Mouse (Mus musculus) fat pad, adult 2 months (tissue): ENCODE results near the gene Tspan2.

Experiments
- DNase-seq: peaks from one replicate; pipeline ENCODE4 v3.0.0-alpha.2; 2011; ENCODE audit warnings: low read depth, low spot score; ENCODE audit errors: extremely low read depth

Tspan2 gene

DNA sequence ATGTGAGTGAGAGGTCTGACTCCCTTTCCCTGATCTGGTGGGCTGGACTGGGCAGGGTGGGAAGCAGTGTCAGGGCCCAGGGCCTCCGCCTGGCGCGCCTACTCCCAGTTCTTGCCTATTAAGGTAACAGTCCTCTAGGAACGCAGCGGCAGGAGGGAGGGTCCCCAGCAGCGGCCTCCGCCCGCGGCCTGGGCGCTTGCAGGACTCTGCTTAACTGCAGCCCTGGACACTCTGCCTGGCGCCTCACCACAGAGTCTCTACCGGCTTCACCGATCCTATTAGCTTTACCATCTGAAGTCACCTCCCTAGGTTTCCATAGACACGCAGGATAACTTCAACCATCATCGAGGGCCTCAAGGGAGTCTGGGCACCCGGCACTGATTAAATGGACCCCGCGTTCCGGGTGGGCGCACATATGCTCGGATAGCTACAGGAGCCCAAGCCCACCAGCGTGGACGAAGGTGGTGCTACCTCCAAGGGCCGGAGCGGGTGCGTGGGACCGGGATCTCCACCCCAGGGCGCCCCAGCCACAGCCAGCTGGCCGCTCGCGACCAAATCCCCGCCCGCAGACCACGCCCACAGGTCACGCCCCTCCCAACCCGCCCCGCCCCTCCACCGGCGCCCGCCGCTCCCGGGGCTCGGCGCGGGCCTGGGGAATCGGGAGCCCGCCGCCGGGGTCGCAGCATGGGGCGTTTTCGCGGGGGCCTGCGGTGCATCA lies at the start of gene Tspan2:
Gene Tspan2 (plus strand): TSS at position 217 of the 718 bp plus-strand sequence.
- no peak for DNase-seq

DNA sequence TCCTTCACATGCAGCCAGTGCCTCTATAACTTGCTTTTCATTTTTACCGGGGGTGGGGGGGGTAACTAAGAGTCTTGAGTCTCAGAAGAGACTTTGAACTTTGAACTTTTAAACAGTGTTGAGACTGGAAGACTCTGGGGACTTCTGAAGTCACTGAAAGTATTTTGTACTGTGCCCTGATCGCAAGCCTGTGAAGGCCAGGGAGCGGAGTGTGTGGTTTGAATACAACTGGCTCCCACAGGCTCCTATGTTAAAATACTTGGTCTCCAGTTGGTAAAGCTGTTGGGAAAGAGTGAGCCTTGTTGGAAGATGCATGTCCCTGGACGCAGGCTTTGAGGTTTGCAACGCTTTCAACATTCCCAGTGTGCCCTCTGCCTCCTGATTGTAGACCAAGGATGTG lies 47.5 kb upstream of the Tspan2 start:
- DNase-seq = no peak

DNA sequence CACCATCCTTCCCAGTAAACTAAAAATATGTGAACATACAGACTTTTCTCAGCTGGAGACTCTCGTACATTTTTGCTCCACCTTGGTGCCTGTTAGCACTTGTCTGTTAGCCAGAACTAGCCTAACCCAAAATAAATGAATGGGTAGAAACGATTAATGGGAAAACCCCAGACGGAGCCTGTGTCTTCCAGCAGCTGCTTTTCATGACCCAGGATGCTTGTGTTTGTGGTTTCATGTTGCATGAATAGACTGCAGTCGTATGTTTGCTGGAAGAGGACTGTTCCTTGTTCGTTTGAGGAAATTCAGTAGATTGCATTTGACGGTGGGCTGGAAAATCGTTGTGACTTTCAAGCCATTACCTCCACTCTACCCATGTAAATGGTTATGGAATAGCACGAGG lies 46.5 kb upstream of the Tspan2 start:
- no peak for DNase-seq

DNA sequence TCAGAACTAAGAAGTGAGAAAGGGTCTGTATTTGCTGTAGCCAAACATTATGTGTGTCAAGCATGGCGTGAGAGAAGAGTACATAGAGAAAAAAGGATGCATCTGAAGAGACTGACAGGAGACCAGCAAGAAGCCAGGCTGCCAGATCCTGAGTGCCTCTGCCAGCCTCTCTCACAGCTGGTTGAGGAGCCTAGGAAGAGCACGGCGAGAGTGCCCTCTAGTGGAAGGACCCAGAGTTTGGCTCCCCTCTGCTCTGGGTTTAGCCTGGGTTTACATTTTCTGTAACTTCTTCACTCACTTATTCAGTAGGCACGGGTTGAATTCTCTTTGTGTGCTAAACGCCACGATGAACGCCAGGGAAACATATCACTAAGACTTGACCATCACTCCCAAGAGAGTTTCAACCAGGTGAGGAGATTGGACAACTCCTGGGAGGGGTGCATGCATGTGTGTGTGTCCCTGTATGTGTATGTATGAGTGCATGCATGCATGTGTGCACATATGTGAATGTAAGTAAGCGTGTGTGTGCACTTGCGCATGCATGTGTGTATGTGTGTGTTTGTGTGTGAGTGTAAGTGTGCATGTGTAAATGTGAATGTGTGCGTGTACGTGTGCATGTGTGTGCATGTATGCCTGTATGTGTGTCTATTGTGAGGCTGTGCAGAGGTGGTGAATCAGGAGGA lies 42.4 kb upstream of the Tspan2 start:
- no peak for DNase-seq

DNA sequence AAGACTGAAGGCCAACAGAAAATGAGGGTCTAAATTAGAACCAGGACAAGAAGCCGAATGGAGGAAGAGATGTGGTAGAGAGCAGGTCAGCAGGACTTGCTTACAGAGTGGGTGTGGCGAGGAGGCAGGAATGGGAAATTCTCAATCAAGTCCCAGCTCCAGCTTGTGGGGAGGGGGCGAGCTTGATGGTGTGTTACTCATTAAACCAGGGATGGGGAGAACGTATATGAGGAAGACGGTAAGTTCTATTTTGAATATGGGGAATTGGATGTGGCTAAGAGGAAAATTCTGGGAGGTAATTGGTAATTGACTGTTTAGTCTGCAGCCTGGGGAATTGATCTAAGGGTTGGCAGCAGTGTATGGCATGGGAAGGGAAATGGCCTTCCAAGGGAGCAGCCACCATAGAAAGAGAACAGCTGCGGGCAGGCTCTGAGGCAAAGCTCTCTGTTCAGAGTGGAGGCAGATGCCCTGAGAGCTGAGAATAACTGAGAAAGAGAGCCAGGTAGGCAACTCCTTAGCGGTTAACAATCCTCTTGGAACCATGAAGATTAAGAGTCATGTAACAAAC lies 41.5 kb upstream of the Tspan2 start:
- DNase-seq = no peak

DNA sequence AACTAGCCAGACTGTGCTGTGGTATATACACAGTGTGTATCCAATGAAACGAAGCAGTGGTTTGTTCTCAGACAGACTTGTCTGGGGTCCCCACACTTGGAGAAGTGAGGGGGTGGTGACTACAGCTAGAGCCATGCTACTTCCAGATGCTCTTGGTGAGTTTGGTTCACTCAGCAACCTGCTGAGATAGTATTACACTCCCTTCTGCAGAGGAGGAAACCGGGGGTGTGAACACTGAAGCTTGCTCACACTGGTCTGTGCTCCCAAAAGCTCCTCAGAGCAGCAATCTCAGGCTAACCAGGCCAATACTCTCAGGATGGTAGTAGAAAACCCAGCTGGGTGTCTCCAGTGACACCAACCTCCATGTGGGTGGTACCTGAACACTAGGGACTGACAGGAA lies 36.2 kb upstream of the Tspan2 start:
- DNase-seq = no peak

DNA sequence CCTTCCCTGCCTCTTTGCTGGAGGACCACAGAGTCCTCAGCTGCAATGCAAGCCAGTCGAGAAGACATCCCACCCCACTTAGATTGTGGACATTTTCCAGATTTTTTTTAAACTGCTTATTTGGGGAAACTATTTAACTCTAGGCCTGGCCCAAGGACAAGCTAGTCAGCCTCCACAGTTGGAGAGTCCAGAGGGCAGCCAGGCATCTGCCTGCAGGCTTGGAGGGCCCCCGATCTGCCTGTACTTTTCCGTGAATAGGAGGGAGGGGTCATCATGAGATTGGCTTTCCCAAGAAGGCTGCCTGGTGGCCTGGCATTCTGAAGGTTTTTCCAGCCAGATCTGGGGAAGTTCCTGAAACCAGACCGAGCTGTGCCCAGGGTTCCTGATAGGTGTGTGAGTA lies 33.0 kb upstream of the Tspan2 start:
- DNase-seq = no peak

DNA sequence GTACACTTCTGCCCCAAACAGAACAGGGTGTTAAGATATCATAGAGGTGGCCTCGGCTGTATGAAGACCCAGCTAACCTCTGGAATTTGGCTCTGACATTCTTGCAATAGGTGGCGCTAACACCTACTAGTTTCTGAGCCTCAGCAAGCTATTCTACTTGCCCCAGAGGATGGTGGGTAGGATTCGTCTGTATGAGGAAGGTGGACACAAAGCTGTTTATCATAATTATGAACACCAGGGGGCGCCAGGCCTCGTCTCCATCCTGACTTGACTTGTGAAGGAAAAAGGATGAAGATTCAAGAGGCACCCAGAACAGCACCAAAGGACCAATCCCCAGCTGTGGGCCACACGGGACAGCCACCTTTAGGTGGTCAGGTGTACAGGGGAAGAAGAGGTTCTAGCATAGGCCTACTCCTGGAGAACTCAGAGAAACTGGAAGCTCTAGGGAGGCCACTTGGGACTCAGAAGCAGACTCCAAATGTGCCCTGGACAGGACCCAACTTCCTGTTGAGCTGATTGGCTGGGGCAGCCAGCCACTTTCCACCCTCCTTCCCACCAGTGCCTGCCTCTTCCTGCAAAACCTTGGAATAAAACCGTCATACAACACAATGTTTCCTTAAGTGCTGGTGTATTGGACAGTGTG lies 32.3 kb upstream of the Tspan2 start:
- no peak for DNase-seq

DNA sequence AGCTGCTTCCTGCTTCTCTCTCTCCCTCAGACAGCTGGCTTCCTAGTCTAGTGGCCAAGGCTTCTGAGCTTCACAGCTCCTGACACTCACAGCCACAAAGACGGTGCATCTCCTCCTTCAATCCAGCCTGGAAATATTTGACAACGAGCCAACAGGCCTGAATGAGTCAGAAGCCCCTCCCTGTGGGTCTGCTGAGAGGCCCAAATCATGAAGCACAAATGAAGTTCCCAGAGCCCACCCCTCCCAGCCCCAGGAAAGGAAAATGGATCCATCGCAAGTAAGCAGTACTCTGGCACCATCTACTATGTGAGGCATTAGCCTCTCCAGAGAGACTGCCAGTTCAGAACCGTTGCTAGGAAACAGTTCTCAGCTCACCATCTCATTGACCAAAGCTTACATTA lies 30.3 kb upstream of the Tspan2 start:
- no peak for DNase-seq

DNA sequence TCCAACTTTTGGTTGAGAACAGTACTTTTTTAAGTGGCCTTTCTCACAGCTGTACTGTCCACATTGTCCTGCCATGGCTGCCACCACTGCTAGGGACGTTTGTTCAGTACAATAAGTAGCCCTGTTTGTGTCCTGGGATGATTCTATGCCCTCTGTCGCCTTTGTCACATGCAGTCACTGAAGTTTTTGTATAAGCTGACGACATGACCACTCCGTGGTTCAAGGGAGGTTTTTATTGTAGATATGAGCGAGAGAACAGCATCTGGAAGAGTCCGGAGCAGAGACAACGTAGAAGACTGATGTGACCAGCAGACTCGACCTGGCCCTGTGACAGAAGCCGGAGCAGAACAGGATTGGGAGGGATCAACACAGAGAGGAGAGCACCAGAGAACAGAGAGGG lies 25.7 kb upstream of the Tspan2 start:
- DNase-seq = no peak

DNA sequence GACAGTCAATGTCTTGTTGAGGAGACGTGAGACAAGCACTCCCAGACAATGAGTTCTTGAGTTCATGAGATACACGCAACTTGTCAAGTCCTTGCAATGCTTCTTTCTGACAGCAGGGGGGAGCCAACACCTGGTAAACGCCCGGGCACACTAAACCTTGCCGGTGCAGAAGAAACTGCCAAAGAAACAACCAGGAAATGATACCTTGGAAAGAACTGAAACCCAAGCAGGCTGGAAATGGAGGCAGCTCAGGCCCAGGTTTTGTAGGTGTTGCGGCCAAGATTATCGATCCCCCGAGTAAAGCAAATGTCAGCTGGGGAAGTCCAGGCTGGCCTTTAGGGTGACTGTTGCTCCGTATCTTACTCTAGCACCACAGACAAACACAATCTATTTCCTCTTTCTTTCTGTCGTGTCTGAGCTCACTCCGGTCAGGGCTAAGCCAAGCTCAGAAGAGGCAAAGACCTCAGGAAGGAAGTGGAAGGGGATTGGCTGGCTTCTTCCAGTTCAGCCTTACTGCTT lies 19.2 kb upstream of the Tspan2 start:
- DNase-seq = no peak

DNA sequence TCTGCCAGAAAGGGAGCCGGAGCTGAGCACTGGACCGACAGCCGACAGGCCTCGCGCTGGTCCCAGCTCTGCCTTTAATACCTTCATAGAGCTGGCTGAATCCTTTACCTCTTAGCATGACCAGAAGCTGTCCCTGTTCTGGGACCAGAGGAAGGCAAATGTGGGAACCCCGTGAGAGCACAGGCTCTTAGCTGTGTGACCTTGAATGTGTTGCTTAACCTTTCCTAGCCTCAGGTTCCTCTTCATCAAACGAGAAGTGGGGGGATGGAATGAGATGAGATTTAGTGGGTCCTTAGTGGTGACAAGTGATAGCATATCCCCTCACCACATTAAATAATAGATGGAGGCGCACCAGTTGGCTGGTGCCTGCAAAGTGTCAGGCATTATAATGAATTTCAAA lies 18.5 kb upstream of the Tspan2 start:
- no peak for DNase-seq

DNA sequence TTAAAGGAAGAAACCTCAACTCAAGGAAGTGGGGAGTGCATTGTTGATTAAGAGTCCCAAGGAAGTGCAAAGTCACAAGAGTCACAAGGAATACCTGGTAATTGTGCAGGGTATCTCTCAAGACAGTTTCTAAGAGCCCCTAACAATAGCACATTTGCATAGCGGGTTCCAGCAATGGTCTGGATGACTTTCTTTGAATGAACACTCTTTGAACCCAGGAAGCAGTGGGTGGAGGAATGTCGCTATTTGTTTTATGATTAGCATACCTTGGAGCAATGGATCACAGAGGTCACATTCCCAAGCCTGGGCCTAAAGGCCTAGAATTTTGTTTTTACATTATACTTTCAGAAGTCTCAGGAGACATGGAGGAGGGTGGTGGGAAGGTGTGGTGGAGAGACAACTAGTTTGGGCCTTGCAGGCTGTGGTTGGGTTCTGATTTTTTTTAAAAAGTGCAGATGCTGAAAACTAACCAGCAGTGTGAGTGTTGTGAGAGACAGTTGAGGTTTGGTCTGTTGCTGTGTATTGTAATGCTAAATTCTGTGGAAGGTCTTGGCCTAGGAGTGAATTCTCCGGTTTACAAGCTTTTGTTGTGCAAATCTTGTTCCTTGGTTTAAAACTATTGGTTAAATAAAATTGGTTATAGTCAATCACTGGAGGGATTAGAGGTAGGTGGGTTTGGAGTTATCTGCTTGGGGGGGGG lies 16.6 kb upstream of the Tspan2 start:
- no peak for DNase-seq

DNA sequence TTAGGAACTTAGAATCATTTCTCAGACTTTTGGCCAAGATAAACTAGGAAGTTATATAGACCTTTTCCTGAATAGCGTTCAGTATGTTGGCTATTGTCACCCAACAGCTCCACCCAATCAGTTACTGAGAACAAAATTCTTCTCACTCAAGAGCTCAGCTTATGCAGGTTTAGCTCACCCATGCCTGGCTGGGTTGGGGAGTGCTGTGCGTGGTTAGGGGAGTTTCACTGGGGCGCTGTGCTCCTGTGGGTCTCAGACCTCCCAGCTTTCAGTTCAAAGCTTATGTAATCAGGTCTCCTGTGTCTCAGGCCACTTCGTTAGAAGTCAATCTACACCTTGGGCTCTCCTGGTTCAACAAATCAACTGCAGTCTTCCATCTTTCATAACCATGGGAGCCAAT lies 11.2 kb upstream of the Tspan2 start:
- no peak for DNase-seq

DNA sequence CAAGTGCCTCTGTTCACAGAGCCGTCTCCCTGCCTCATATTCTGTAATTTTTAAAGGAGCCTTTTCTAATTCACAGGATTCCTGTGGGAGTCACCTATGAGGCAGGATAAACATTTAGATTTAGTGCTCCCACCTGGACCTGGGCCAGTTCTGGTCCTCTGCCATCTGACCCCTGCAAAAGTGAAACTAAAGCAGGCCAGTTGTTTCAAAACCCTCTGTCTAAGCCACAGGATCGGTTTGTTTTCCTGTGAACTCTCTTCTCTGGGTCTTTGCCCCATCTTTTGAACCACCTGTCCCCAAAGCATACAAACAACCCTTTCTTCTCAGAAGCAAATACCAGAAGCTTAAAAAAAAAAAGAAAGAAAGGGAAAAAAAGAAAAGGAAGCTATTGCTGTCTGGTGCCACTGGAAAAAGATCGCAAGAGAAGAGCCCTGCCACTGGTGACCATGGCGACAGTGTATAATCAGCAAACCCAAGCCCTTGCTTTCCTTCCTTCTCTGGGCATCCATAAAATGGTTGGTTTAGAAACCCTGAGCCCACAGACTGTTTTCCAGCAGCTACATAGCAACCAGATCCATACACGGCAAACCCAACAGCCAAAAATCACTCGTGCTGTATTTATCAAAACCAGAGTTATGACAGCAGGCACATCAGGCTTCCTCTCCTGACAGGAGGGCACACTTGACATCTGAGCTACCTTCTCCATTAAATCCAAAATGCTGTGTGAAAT lies 10.3 kb upstream of the Tspan2 start:
- DNase-seq = no peak

DNA sequence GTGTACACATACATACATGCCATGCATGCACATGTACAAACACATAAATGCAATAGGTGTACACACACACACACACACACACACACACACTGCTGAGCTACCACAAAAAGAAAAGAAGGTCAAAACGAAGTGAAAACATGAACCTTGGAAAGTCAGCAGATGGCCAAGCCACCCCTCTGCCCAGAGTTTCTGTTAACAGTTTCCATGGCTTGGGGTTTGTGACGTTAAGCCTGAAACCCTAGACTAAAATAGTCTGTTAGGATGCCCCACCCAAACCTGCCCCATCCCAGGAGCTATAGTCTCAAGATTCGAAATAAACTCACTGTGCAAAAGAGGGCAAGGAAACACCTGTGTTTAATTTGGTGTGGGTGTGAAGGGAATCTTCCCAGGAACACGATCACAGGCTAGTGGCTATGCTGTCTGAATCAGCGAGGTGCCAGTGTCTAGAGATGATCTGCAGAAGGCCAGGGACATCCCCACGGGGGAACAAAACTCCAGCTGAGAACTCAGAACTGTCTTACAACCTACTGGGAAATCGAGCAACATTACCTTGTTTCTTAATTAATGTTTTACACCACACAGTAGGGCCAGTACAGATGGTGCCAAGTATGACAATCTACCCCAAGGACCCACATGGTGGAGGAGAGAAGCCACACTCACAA lies 9.4 kb upstream of the Tspan2 start:
- DNase-seq = no peak

DNA sequence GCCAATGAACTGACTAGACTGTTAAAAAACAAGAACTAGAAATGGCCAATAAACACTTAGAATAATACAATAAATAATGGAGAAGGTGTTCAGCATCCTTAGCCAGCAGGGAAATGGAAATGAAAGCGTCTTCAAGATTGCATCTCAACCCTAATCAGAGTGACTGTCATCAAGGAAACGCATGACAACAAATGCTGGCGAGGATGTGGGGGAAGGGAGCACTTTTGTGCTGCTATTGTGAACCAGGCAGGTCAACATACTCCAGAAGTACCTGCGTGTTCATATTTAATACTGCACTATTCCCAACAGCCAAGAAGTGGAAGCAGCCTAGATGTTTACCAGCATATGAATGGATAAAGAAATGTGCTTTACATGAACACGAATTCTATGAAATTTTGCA lies 4.9 kb upstream of the Tspan2 start:
- no peak for DNase-seq

DNA sequence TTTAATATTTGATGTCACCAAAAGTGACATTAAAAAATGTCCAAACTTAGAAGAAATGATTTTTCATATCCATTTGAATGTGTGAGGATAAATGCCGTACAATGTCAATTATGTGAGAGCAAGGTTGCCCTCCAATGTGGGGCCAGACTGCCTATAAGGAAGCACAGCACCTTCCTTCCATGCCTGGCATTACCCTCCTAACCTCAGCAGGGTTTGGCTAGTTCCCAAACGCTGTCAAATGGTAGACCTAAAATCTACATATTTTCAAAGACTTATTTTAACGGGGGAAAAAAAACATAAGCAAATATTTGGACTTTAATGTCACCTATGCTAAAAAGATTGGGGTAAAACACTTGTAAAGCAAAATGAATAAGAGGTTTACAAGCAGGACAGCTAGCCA lies 3.2 kb upstream of the Tspan2 start:
- DNase-seq = no peak

DNA sequence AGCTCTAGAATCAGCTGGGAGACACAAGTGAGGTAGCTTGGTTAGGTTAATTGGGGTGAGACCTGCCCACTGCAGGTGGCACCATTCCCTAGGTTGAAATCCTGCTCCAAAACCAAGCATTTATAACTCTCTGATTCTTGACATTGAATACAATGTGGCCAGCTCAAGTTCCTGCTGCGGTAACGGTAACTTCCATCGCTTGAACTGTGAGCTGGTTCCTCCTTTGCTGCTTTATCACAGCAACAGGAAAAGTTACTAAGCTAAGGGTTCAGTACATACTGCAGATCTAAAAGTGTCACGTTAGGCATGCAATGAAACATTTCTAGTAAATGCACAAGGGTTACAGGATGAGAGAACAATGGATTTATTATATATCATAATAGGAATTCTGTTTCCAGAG lies 1.7 kb upstream of the Tspan2 start:
- no peak for DNase-seq

DNA sequence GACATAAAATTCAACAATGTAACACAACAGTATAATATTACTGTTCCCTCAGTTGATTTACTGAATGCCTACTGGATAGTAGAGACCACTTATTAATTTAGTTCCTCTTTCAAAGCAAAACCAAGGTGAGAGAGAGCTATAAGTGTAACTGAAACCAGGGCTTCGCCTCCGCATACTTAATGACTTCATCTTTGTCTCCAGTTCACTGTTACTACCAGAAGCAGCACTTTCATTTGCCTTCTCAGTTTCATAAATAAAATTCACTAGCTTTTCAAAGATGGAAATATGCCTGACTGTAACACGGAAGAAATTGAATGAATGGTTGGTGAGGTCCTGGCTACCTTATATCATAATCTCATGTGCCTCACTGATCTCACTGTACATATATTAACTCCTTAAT lies 1.3 kb upstream of the Tspan2 start:
- DNase-seq = no peak
